Mouse (Mus musculus) CH12.LX (cell line): ENCODE measurements around the gene Camta1.

ENCODE experiments used
- CTCF ChIP-seq, 2 experiments: IDR thresholded peaks in 1 of 2; conservative IDR thresholded peaks in 1 of 2; 2 replicates each; pipeline ENCODE4 v1.5.1; 2011 to 2012; ENCODE audit warnings: low read depth in 2 of 2, low read length in 2 of 2, improper control_type of control experiment in 1 of 2, inconsistent platforms in 1 of 2, mild to moderate bottlenecking in 1 of 2, moderate library complexity in 1 of 2
- EP300 ChIP-seq: IDR thresholded peaks from 2 replicates; pipeline ENCODE4 v1.6.1; 2011; ENCODE audit warnings: low read length, improper control_type of control experiment
- POLR2A ChIP-seq: IDR thresholded peaks from 2 replicates; pipeline ENCODE4 v1.6.1; 2011; ENCODE audit warnings: low read depth, mild to moderate bottlenecking, improper control_type of control experiment, low read length

- TF ChIP-seq CTCF (conservative IDR thresholded peaks at IDR 0.05 in 1 of 2, IDR thresholded peaks at IDR 0.05 in 1 of 2; ENCODE audit: low read depth in 2 of 2, low read length in 2 of 2) (no peak), POLR2A (no peak), EP300 (no peak)
Observed at GRCm38 (mm10) chr4:151215179-151215578, 646.5 kb downstream of the Camta1 start.
